Mouse (Mus musculus): ENCODE data around the gene Ankrd54.

Gene Ankrd54

GRCm38 (mm10) chr15:79074913-79075532, 12.3 kb upstream of the Ankrd54 start, which contains the start of gene Eif3l:
Gene Eif3l, plus strand, starts transcription at chr15:79075179.
- peak; percentile 85 to 93 for DNase-seq

- DNase-seq, result no peak
Observed at GRCm38 (mm10) chr15:79074446-79074845, 11.8 kb upstream of the Ankrd54 start.

GRCm38 (mm10) chr15:79073752-79074151, 11.1 kb upstream of the Ankrd54 start:
- no peak for DNase-seq

GRCm38 (mm10) chr15:79071117-79072039, 8.7 kb upstream of the Ankrd54 start:
- DNase-seq, result peak; percentile 55 to 68

- DNase-seq, result no peak
Observed at GRCm38 (mm10) chr15:79068416-79068815, 5.7 kb upstream of the Ankrd54 start.

- no peak for DNase-seq
Observed at GRCm38 (mm10) chr15:79067631-79068030, 4.9 kb upstream of the Ankrd54 start.

- DNase-seq, result no peak
Observed at GRCm38 (mm10) chr15:79066276-79066675, 3.6 kb upstream of the Ankrd54 start.

GRCm38 (mm10) chr15:79065086-79065770, 2.5 kb upstream of the Ankrd54 start:
- DNase-seq, result no peak

GRCm38 (mm10) chr15:79063160-79063740, 557 bp upstream of the Ankrd54 start:
- no peak for DNase-seq

- peak in 1 of 2 experiments; percentile 17 for DNase-seq
Observed at GRCm38 (mm10) chr15:79060887-79061565, 1.7 kb downstream of the Ankrd54 start.

- DNase-seq, result no peak
Observed at GRCm38 (mm10) chr15:79057850-79058249, 4.8 kb downstream of the Ankrd54 start.

- no peak for DNase-seq
Observed at GRCm38 (mm10) chr15:79056601-79057000, 6.1 kb downstream of the Ankrd54 start.

GRCm38 (mm10) chr15:79052366-79052765, 10.3 kb downstream of the Ankrd54 start:
- no peak for DNase-seq

- DNase-seq, result no peak
Observed at GRCm38 (mm10) chr15:79051461-79052360, 11.0 kb downstream of the Ankrd54 start.

GRCm38 (mm10) chr15:79050964-79051363, 11.7 kb downstream of the Ankrd54 start:
- DNase-seq, result no peak

GRCm38 (mm10) chr15:79050160-79050845, 12.4 kb downstream of the Ankrd54 start:
- no peak for DNase-seq

- DNase-seq, result peak; percentile 41 to 56
Observed at GRCm38 (mm10) chr15:79048186-79048585, 14.5 kb downstream of the Ankrd54 start.

GRCm38 (mm10) chr15:79044837-79045236, 17.9 kb downstream of the Ankrd54 start:
- DNase-seq, result no peak

GRCm38 (mm10) chr15:79042721-79043491, 19.8 kb downstream of the Ankrd54 start:
- peak; percentile 68 to 71 for DNase-seq

- DNase-seq, result no peak
Observed at GRCm38 (mm10) chr15:79041585-79041984, 21.1 kb downstream of the Ankrd54 start, which contains the start of gene Galr3. Gene Galr3, plus strand, starts transcription at chr15:79041885.
